Mouse (Mus musculus): ENCODE measurements around the gene Maml3.

The Maml3 gene

GRCm38 (mm10) chr3:52006721-52007330, 98.0 kb downstream of the Maml3 start:
- DNase-seq (ENCODE audit: low spot score in 2 of 2): no peak

DNA sequence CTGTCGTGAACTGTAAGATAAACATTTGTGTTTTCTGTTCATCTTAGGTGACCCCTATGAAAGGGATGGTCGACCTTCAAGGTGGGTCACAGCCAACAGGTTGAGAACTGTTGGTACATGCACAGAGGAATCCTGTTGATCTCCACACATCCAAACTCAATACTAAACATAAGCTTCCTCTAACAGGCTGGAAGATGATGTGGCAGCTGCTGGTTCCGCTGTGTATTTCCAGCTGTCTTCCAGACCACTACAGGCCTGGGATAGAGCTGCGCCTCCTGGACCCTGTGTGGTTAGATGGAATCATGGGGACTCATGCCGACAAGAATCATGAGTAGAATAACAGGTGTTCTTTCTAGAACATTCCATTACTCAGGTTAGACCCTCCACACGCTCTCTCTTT, 101.2 kb downstream of the Maml3 start:
- DNase-seq (ENCODE audit: low spot score in 2 of 2): no peak

DNA sequence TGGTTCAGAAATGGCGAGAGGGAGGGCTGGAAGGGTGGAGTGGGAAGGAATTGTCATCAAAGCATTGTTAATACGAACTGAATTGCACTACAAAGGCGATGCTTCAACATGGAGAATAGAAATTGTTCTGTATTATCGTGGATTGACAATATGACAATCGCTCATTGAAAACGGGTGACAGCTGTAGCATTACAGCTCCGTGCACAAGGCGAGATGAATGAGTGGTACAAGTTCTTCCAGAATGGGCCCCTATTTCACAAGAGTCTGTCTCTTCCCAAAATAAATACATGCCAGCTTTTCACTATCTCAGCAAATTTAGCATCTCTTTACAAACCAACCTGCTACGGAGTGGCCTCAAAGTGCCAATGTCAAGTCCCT, 103.4 kb downstream of the Maml3 start:
- no peak for DNase-seq (ENCODE audit: low spot score in 2 of 2)

- no peak for DNase-seq (ENCODE audit: low spot score in 2 of 2)
These were observed 103.9 kb downstream of the Maml3 start for GRCm38 (mm10) chr3:52000871-52001517.

- no peak for DNase-seq (ENCODE audit: low spot score in 2 of 2)
These were observed 105.0 kb downstream of the Maml3 start for GRCm38 (mm10) chr3:51999671-52000437.

GRCm38 (mm10) chr3:51998511-51999399, 106.1 kb downstream of the Maml3 start:
- DNase-seq (ENCODE audit: low spot score in 2 of 2): no peak

DNA sequence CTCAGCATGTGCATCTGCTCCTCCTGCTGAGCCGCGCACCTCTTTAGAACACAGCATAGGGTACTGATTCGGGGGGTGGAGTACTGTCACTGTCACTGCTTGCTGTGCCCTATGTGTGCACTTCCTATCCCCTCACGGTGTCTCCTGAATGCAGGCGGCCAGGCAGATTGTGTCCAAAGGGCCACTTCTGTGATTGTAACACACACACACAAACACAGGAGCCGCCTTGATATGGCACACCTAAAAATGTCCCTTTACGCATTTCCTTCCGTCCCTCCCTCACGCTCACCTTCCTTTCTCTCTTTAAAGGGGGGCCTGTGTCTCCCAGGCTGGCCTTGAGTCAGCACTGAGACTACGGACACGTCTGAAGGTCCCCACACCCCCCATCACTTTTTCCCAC, 107.3 kb downstream of the Maml3 start:
- DNase-seq (ENCODE audit: low spot score in 2 of 2): no peak

- DNase-seq (ENCODE audit: low spot score in 2 of 2): no peak
These were observed 118.4 kb downstream of the Maml3 start for GRCm38 (mm10) chr3:51986507-51986906.

DNA sequence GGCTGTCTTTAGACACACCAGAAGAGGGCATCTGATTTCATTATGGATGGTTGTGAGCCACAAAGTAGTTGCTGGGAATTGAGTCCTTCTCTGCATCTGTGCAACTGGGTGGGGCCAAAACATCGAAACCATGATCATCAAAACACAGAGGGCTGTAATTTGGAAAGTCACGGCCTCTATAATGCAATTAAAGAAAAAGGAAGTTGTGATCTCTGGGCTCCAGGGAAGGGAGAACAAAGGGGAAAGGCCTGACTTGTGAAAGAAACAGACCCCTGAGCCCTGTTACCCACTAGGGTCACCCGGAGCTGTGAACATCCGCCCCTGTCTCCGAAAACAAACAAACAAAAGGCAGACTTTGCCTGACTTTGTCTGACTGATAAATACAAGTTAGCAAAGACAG, 123.4 kb downstream of the Maml3 start:
- no peak for DNase-seq (ENCODE audit: low spot score in 2 of 2)

DNA sequence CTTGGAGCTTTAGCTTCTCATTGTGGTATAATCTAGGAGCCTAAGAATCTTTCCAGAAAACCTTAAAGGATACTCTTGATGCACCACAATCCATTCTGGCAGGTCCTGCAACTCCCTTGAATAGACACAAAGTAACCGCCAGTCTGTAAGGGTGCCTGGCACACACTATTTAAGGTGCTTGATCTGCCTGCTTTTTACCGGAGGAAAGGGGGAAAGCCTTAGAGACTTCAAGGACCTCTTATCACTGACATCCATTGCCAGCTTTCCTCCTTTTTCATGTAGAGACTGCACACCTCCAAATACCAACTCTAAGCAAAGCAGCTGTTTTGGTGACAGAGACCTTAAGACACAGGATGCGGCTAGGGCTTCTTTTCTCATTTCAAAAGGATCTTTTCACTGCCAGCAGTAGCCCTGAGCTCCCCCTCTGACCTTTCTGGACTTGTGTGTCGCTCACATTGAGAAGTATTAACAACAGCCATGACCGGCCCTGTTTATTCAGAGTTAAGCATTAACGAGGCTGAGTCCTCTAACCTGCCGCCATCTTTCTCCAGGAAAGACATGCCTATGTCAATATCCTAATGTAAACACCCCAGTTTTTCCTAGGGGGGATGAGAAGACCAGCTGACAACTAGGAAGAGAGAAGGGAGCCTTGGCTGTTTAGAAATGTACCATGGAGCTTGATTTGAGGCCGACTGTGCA, 127.1 kb downstream of the Maml3 start:
- no peak for DNase-seq (ENCODE audit: low spot score in 2 of 2)

GRCm38 (mm10) chr3:51974601-51975000, 130.3 kb downstream of the Maml3 start:
- no peak for DNase-seq (ENCODE audit: low spot score in 2 of 2)

GRCm38 (mm10) chr3:51974153-51974552, 130.7 kb downstream of the Maml3 start:
- DNase-seq (ENCODE audit: low spot score in 2 of 2): no peak

- DNase-seq (ENCODE audit: low spot score in 2 of 2): no peak
These were observed 132.3 kb downstream of the Maml3 start for GRCm38 (mm10) chr3:51972576-51972975.

DNA sequence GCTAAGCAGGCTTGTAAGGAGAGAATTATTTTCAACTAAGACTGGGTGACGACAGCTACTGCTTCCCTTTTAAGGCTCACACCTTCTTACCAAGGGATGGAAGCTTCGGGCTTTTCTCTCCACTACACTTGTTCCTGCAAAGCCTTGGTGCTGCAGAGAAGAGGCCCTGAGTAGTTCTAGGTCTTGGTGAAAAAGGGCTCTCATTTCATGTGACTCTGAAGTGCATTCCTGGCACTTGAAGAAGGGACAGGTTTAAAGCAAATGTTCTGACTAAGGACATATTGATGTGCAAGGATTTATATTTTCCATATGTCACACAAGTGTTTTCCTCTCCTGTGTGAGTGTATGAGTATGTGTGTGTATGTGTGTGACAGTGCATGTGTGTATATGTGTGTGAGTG, 134.4 kb downstream of the Maml3 start:
- no peak for DNase-seq (ENCODE audit: low spot score in 2 of 2)

GRCm38 (mm10) chr3:51969451-51969850, 135.4 kb downstream of the Maml3 start:
- no peak for DNase-seq (ENCODE audit: low spot score in 2 of 2)

DNA sequence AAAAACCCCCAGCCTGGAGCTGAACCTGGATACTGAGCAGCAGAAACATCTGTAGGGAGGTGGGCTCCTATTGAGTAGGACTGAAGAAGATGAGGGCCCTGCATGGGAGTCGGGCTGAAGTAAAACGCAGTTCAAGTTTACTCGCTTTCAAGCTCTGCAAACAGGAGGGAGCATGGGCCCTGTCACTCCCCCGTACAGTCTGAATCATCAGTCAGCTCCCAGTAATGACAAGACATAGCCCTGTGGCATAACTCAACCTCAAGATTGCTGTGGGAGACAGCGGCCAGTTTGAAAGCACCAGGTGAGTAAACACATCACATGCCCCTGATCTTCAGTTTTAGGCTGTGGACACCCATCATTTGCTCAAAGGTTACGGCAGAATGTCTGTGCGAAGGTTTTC, 139.0 kb downstream of the Maml3 start:
- peak in 1 of 2 experiments; percentile 9 for DNase-seq (ENCODE audit: low spot score in 2 of 2)

DNA sequence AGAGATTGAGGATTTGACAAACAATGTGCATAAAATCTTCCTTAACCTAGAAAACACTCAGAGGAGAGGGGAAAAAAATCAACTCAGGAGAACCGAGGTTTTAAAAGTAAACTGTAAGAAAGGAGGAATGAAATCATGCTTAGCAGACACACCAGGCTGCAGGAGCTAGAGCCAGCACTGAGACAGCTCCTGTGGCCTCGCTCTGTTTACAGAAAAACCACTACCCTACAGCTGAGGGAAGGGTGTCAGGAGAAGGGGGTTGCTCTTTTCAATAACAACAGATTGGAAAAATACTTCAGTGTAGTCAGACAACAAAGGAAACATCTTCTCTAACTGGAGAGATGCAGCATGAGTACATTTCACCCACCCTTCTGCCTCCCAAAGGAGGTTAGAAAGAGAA, 139.4 kb downstream of the Maml3 start:
- no peak for DNase-seq (ENCODE audit: low spot score in 2 of 2)

DNA sequence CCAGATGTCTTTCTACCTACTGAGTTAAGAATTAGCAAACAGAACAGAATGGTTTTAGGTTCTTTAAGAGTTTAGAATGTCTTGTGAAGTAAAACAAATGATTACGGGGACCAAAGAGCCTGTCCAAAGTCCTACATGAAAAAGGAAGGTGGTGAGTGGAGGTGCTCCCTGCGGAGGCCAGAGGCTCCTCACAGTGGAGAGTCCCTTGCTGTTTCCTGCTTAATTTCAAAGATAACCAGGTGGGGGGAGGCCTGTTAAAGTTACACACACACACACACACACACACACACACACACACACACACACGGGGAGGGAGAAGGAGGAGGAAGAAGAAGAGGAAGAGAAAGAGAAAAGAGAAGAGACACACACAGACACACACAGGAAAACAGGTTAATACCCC, 139.9 kb downstream of the Maml3 start:
- no peak for DNase-seq (ENCODE audit: low spot score in 2 of 2)

- DNase-seq (ENCODE audit: low spot score in 2 of 2): no peak
These were observed 140.8 kb downstream of the Maml3 start for GRCm38 (mm10) chr3:51963891-51964593.

DNA sequence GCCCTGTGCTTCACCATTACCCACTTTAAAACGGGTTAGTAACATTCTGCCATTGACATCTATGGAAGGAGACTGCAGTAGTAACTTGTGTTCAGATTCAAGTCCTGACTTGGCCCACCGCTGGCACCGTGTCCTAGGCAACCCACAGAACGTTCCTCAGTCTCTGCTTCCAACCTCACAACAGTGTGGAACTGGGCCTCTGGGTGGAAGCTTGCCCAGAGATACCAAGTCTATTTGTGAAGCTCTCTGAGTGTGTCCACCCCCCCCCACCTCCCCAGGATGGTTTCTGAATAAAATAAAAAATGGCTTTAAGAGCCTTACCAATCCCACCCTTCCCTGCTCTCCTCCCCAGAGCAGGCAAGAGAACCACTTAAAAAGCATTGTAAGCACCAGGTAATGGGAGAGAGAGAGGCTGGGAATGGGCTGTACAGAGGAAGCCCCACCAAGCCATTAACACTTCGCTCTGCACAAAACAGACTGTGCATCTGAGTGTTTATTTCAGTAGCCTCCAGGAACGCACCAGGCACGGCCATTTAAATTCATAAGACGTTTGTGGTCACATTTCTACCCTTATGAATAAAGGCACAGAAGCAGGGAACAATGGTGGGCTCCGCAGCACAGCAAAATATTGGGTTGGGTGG, 141.6 kb downstream of the Maml3 start:
- DNase-seq (ENCODE audit: low spot score in 2 of 2): no peak
